Mouse (Mus musculus): Measurements from ENCODE around the gene Bzw1.

DNA sequence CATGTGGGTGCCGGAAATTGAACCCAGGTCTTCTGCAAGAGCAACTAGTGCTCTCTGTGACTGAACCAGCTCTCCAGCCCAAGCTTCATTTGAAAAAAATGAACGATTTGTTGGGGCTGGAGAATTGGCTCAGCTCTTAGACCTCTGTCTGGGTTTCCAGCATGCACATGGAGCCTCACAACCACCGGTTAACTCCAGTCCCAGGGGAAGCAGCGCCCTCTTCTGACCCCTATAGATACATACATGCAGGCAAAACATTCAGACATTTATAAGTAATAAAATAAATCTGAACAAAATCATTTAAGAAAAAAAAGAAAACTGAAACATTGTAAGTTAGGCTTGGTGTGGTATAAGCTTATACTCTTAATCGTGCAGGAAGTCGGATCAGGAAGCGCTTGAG, 55.7 kb downstream of the Bzw1 start:
- TF ChIP-seq CTCF (IDR thresholded peaks at IDR 0.05; ENCODE audit: low read depth) (no peak), EP300 (IDR thresholded peaks at IDR 0.05; ENCODE audit: low read depth) (no peak)
